Mouse (Mus musculus) MEL (cell line): ENCODE results near the gene Olfr315.
A peak's percentile ranks its signal among the peaks of the same experiment; 100 is the strongest.

Experiments used
- BHLHE40 ChIP-seq: IDR thresholded peaks from 2 replicates; pipeline ENCODE4 v1.6.1; 2012; ENCODE audit warnings: low read depth, mild to moderate bottlenecking, inconsistent platforms, low read length, improper control_type of control experiment, borderline replicate concordance
- CTCF ChIP-seq, 3 experiments: IDR thresholded peaks in 2 of 3; conservative IDR thresholded peaks in 1 of 3; 2 replicates each; pipeline ENCODE4 v1.5.1; 2011 to 2012; ENCODE audit warnings: low read length in 3 of 3, low read depth in 2 of 3, mild to moderate bottlenecking in 2 of 3, improper control_type of control experiment in 1 of 3, inconsistent platforms in 1 of 3, mixed read lengths in 1 of 3, moderate library complexity in 1 of 3; ENCODE audit not compliant: control insufficient read depth in 1 of 3, insufficient read depth in 1 of 3, poor library complexity in 1 of 3, severe bottlenecking in 1 of 3
- E2F4 ChIP-seq: IDR thresholded peaks from 2 replicates; pipeline ENCODE4 v1.6.1; 2011; ENCODE audit warnings: low read depth, low read length, improper control_type of control experiment, borderline replicate concordance
- EP300 ChIP-seq, 2 experiments: IDR thresholded peaks; 2 replicates each; pipeline ENCODE4 v1.6.1; 2011; ENCODE audit warnings: improper control_type of control experiment in 2 of 2, low read length in 2 of 2, low read depth in 1 of 2, mild to moderate bottlenecking in 1 of 2
- POLR2A ChIP-seq, 2 experiments: IDR thresholded peaks; 2 replicates each; pipeline ENCODE4 v1.6.1; 2011 to 2012; ENCODE audit warnings: low read length in 2 of 2, mild to moderate bottlenecking in 2 of 2, control low read depth in 1 of 2, improper control_type of control experiment in 1 of 2, low read depth in 1 of 2, moderate library complexity in 1 of 2; ENCODE audit not compliant: control insufficient read depth in 1 of 2, insufficient read depth in 1 of 2, poor library complexity in 1 of 2
- POLR2AphosphoS5 ChIP-seq: IDR thresholded peaks from 2 replicates; pipeline ENCODE4 v1.6.1; 2012; ENCODE audit warnings: low read depth, borderline replicate concordance, mild to moderate bottlenecking, inconsistent platforms, low read length, moderate library complexity, mixed read lengths

GRCm38 (mm10) chr11:58782480-58783089 lies 9.6 kb downstream of the Olfr315 start, which contains the start of gene Olfr314:
- TF ChIP-seq EP300 (IDR thresholded peaks at IDR 0.05; ENCODE audit: low read depth in 1 of 2, low read length in 2 of 2) (peak; percentile 28 to 47; a peak in 2 of 4 replicates), E2F4 (no peak), POLR2AphosphoS5 (no peak), BHLHE40 (0 out of 2 replicates have a peak, but pooled peaks have one; percentile 61), CTCF (IDR thresholded peaks at IDR 0.05 in 2 of 3, conservative IDR thresholded peaks at IDR 0.05 in 1 of 3; ENCODE audit: control insufficient read depth in 1 of 3, insufficient read depth in 1 of 3, low read depth in 2 of 3, low read length in 3 of 3, poor library complexity in 1 of 3, severe bottlenecking in 1 of 3) (no peak), POLR2A (IDR thresholded peaks at IDR 0.05; ENCODE audit: control insufficient read depth in 1 of 2, insufficient read depth in 1 of 2, low read depth in 1 of 2, low read length in 2 of 2, poor library complexity in 1 of 2) (no peak)
